Mouse (Mus musculus) G1E (cell line): Measurements from ENCODE around the gene Rpusd1. TPM values are rescaled to one million over a fixed set of nuclear protein-coding genes. Genes with fewer than 3 reads are reported as not detected.
"Not testable (repeated sequence)": the region's sequence is repeated elsewhere in the genome, so short reads cannot be mapped to it uniquely, and the experiment has no call there.

Source experiments
- ATAC-seq: 2 replicates; pipeline ENCODE4 v1.8.0; 2016; ENCODE audit warnings: mild to moderate bottlenecking; ENCODE audit not compliant: insufficient number of reproducible peaks, poor library complexity, low FRiP score, severe bottlenecking; ENCODE audit errors: extremely low read depth
- DNase-seq: peaks from one replicate; pipeline ENCODE4 v3.0.0; 2012; ENCODE audit warnings: low spot score
- H3K27me3 ChIP-seq: 2 replicates; pipeline ENCODE4 v1.6.1; 2012; ENCODE audit warnings: mild to moderate bottlenecking, low read length, inconsistent platforms; ENCODE audit not compliant: insufficient read depth
- H3K36me3 ChIP-seq: replicated peaks from 2 replicates; pipeline ENCODE3; 2012; ENCODE audit warnings: mild to moderate bottlenecking, inconsistent platforms
- H3K4me1 ChIP-seq: 2 replicates; pipeline ENCODE4 v1.6.1; 2012; ENCODE audit warnings: low read depth, low read length, inconsistent platforms, mixed read lengths; ENCODE audit not compliant: insufficient read depth
- H3K4me3 ChIP-seq: 2 replicates; pipeline ENCODE4 v1.5.1; 2012; ENCODE audit warnings: low read depth, mild to moderate bottlenecking, inconsistent platforms, low read length, moderate library complexity, mixed read lengths
- H3K9me3 ChIP-seq: replicated peaks from 2 replicates; pipeline ENCODE4 v1.6.1; 2012; ENCODE audit warnings: inconsistent platforms
- CTCF ChIP-seq: IDR thresholded peaks from 2 replicates; pipeline ENCODE4 v1.5.1; 2012; ENCODE audit warnings: low read depth, low read length, inconsistent platforms, mixed read lengths
- GATA1 ChIP-seq: IDR thresholded peaks from 2 replicates; pipeline ENCODE4 v1.6.1; 2012; ENCODE audit warnings: borderline replicate concordance, low read length, inconsistent platforms, mixed read lengths
- GATA2 ChIP-seq: IDR thresholded peaks from 2 replicates; pipeline ENCODE4 v1.6.1; 2012; ENCODE audit warnings: low read depth, low read length, inconsistent platforms, borderline replicate concordance
- POLR2AphosphoS5 ChIP-seq: IDR thresholded peaks from 2 replicates; pipeline ENCODE4 v1.6.1; 2012; ENCODE audit warnings: low read depth, low read length, inconsistent platforms; ENCODE audit not compliant: insufficient replicate concordance
- TAL1 ChIP-seq: conservative IDR thresholded peaks from 2 replicates; pipeline ENCODE4 v1.6.1; 2012; ENCODE audit warnings: low read depth, low read length, inconsistent platforms, mixed read lengths
- polyA plus RNA-seq: library from polyadenylated mRNA; stranded (reverse); fragments of >175 nt; gene quantifications from 2 replicates; pipeline ENCODE4 v1.2.3, GENCODE M21; 2012
- total RNA-seq, 2 experiments: library from RNA; stranded (forward) in 1 of 2; stranded (reverse) in 1 of 2; fragments of 200-1000 nt in 1 of 2; fragments of >200 nt in 1 of 2; fragmentation: Nextera tagmentation in 1 of 2; gene quantifications; 2 replicates each; pipeline ENCODE4 v1.2.3; 2014 to 2017

The Rpusd1 gene
- total and polyA plus RNA-seq, 3 experiments: 3.6 to 28.2 (median 7.5) TPM

- no peaks in the 10 kb centered on the region for H3K27me3 ChIP-seq
- H3K4me1 ChIP-seq: peaks cover 45% of the 10 kb centered on the region
- peak overlapping the region; percentile 91 for H3K4me3 ChIP-seq
- H3K9me3 ChIP-seq: no peaks in the 10 kb centered on the region
- ATAC-seq (no peak), DNase-seq (no peak)
- peaks cover 71% of the 10 kb centered on the region for H3K36me3 ChIP-seq
- no peak for TF ChIP-seq TAL1
- no peak for TF ChIP-seq GATA2
- no peak for TF ChIP-seq CTCF
- TF ChIP-seq GATA1: no peak
- TF ChIP-seq POLR2AphosphoS5: no peak
Observed at GRCm38 (mm10) chr17:25728009-25728270, 470 bp downstream of the Rpusd1 start.

- ATAC-seq (no peak), DNase-seq (peak; percentile 66)
- Histone ChIP-seq H3K9me3 (no peaks in the 10 kb centered on the region), H3K4me1 (peaks cover 13% of the 10 kb centered on the region), H3K27me3 (peaks cover 19% of the 10 kb centered on the region), H3K4me3 (no peak overlapping the region), H3K36me3 (peaks cover 36% of the 10 kb centered on the region)
- no peak for TF ChIP-seq TAL1
- TF ChIP-seq CTCF: peak; percentile 38; the same call in 1 of the 2 replicates
Observed at GRCm38 (mm10) chr17:25732082-25732481, 4.6 kb downstream of the Rpusd1 start.

GRCm38 (mm10) chr17:25735246-25735645 is 7.8 kb downstream of the Rpusd1 start:
- no peak for TF ChIP-seq GATA2
- TF ChIP-seq GATA1: no peak
- TF ChIP-seq TAL1: no peak
- H3K4me1 ChIP-seq: no peaks in the 10 kb centered on the region
- DNase-seq (no peak), ATAC-seq (no peak)
- no peaks in the 10 kb centered on the region for H3K9me3 ChIP-seq
- H3K4me3 ChIP-seq: no peak overlapping the region
- H3K36me3 ChIP-seq: peaks cover 17% of the 10 kb centered on the region
- H3K27me3 ChIP-seq: peaks cover 39% of the 10 kb centered on the region

GRCm38 (mm10) chr17:25735745-25736144 is 8.3 kb downstream of the Rpusd1 start, which contains the start of gene Mslnl:
Mslnl (plus strand) TSS chr17:25736042.
- H3K9me3 ChIP-seq: no peaks in the 10 kb centered on the region
- ATAC-seq (no peak), DNase-seq (no peak)
- TF ChIP-seq POLR2AphosphoS5 (no peak), TAL1 (no peak), GATA2 (no peak), GATA1 (no peak), CTCF (no peak)
- no peaks in the 10 kb centered on the region for H3K4me1 ChIP-seq
- peaks cover 12% of the 10 kb centered on the region for H3K36me3 ChIP-seq
- peaks cover 39% of the 10 kb centered on the region for H3K27me3 ChIP-seq
- no peak within 1 kb of the TSS for H3K4me3 ChIP-seq

- Histone ChIP-seq H3K9me3 (no peaks in the 10 kb centered on the region), H3K4me3 (no peak overlapping the region), H3K36me3 (no peaks in the 10 kb centered on the region), H3K4me1 (no peaks in the 10 kb centered on the region), H3K27me3 (peaks cover 47% of the 10 kb centered on the region)
- TF ChIP-seq GATA2: no peak
- no peak for TF ChIP-seq TAL1
- no peak for TF ChIP-seq GATA1
- TF ChIP-seq POLR2AphosphoS5: no peak
- TF ChIP-seq CTCF: no peak
- ATAC-seq (no peak), DNase-seq (no peak)
Observed at GRCm38 (mm10) chr17:25738861-25739260, 11.4 kb downstream of the Rpusd1 start.

- H3K4me1 ChIP-seq, H3K4me3 ChIP-seq, ATAC-seq, H3K9me3 ChIP-seq, H3K36me3 ChIP-seq, DNase-seq: not testable (repeated sequence)
- H3K27me3 ChIP-seq: peaks cover 39% of the 10 kb centered on the region
Observed at GRCm38 (mm10) chr17:25741471-25741870, 14.0 kb downstream of the Rpusd1 start.

- Histone ChIP-seq H3K36me3 (no peaks in the 10 kb centered on the region), H3K27me3 (peaks cover 33% of the 10 kb centered on the region), H3K4me3 (no peak overlapping the region), H3K9me3 (no peaks in the 10 kb centered on the region), H3K4me1 (no peaks in the 10 kb centered on the region)
- DNase-seq (no peak), ATAC-seq (no peak)
- no peak for TF ChIP-seq GATA2
Observed at GRCm38 (mm10) chr17:25743831-25744230, 16.4 kb downstream of the Rpusd1 start.
